Mouse (Mus musculus) heart, adult 18-20 months (tissue): ENCODE results near the gene Gprc5a. TPM values are rescaled to one million over a fixed set of nuclear protein-coding genes. Genes with fewer than 3 reads are reported as not detected.

Source experiments
- DNase-seq, 2 experiments: peaks; one replicate each; pipeline ENCODE4 v3.0.0; 2021 to 2022; ENCODE audit warnings: mixed read lengths in 1 of 2
- long read RNA-seq, 2 experiments: library from polyadenylated mRNA; stranded (forward); transcript quantifications; one replicate each; pipeline ENCODE4 v2.0.0; 2021
- total RNA-seq, 2 experiments: library from RNA; stranded (reverse); gene quantifications; 2 replicates each; pipeline ENCODE4 v1.2.3; 2021

The Gprc5a gene
- 1 to 10 TPM; 2.6 to 3.8 TPM for total RNA-seq
- long read RNA-seq, experiment 1 = 0 reads
- long read RNA-seq, experiment 2, partial matches to known transcripts = 0 of 1 reads
- long read RNA-seq, experiment 2, other reads (novel, unspliced or antisense) = 1 of 1 reads

- peak; percentile 62 to 63 for DNase-seq
Observed at GRCm38 (mm10) chr6:135065236-135065957, at the start of gene Gprc5a. Gprc5a (plus strand) TSS chr6:135065651.

- no peak for DNase-seq
Observed at GRCm38 (mm10) chr6:135017211-135017610, 48.2 kb upstream of the Gprc5a start.

- no peak for DNase-seq
Observed at GRCm38 (mm10) chr6:135019564-135019963, 45.9 kb upstream of the Gprc5a start.

- no peak for DNase-seq
Observed at GRCm38 (mm10) chr6:135021633-135022032, 43.8 kb upstream of the Gprc5a start.

- DNase-seq = no peak
Observed at GRCm38 (mm10) chr6:135023379-135023778, 42.1 kb upstream of the Gprc5a start.

- no peak for DNase-seq
Observed at GRCm38 (mm10) chr6:135024781-135025420, 40.5 kb upstream of the Gprc5a start.

GRCm38 (mm10) chr6:135026232-135026631 is 39.2 kb upstream of the Gprc5a start:
- DNase-seq = peak; percentile 23 to 47

GRCm38 (mm10) chr6:135026755-135027154 is 38.7 kb upstream of the Gprc5a start:
- DNase-seq = no peak

GRCm38 (mm10) chr6:135029246-135029645 is 36.2 kb upstream of the Gprc5a start:
- DNase-seq = no peak

GRCm38 (mm10) chr6:135038674-135039073 is 26.8 kb upstream of the Gprc5a start:
- DNase-seq = no peak

GRCm38 (mm10) chr6:135040275-135040871 is 25.1 kb upstream of the Gprc5a start:
- peak in 1 of 2 experiments; percentile 4 for DNase-seq

- no peak for DNase-seq
Observed at GRCm38 (mm10) chr6:135041930-135042329, 23.5 kb upstream of the Gprc5a start.

- DNase-seq = no peak
Observed at GRCm38 (mm10) chr6:135047276-135047675, 18.2 kb upstream of the Gprc5a start.

GRCm38 (mm10) chr6:135048509-135048908 is 16.9 kb upstream of the Gprc5a start:
- no peak for DNase-seq

- DNase-seq = peak; percentile 45 to 63
Observed at GRCm38 (mm10) chr6:135048956-135049355, 16.5 kb upstream of the Gprc5a start.

GRCm38 (mm10) chr6:135053789-135054188 is 11.7 kb upstream of the Gprc5a start:
- no peak for DNase-seq

GRCm38 (mm10) chr6:135055882-135056281 is 9.6 kb upstream of the Gprc5a start:
- no peak for DNase-seq

GRCm38 (mm10) chr6:135060728-135061127 is 4.7 kb upstream of the Gprc5a start:
- DNase-seq = no peak

GRCm38 (mm10) chr6:135064621-135065020 is 830 bp upstream of the Gprc5a start:
- no peak for DNase-seq

GRCm38 (mm10) chr6:135066795-135067445 is 1.5 kb downstream of the Gprc5a start:
- DNase-seq = no peak

- no peak for DNase-seq
Observed at GRCm38 (mm10) chr6:135068221-135068620, 2.8 kb downstream of the Gprc5a start.

- no peak for DNase-seq
Observed at GRCm38 (mm10) chr6:135069856-135070255, 4.4 kb downstream of the Gprc5a start.

- DNase-seq = no peak
Observed at GRCm38 (mm10) chr6:135070347-135070746, 4.9 kb downstream of the Gprc5a start.
